Mouse (Mus musculus): ENCODE data around the gene Rtl10. TPM values are rescaled to one million over a fixed set of nuclear protein-coding genes. Genes with fewer than 3 reads are reported as not detected.

Rtl10 gene
- polyA plus RNA-seq (2021; fragmentation: Nextera tagmentation): 2.5 and 2.6 TPM in 2 replicates
- long read RNA-seq, experiment 1: 0 reads
- long read RNA-seq, experiment 2: 0 reads

DNA sequence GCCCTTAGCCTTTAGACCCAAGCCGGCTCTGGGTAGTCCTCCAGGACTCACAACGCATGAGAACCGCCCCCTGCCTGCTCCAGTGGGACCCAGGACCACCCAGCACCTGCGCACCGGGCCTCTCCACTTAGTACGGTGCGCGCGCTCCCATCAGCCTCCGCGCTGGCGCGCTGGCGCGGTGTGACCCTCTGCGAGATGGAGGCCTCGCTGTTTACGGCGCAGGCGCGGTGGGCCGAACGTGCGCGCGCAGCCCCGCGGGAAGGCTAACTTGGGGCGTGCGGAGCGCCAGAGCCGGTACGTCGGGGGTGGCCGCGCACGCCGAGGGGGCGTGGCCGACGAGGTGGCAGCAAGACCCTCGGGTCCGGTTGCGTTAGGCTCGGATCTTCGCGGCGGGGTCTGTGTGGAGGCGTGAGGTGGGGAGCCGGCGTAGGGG is at the start of gene Rtl10, which contains the start of gene Gnb1l:
Gene Rtl10 (plus strand): TSS at position 344 of the 433 bp plus-strand sequence.
Gene Gnb1l (plus strand): TSS at position 156 of the 433 bp plus-strand sequence.

Other genes with a start within 250 kb of the Rtl10 start
- gene Gm49776, start 240.6 kb upstream of the Rtl10 start, polyA plus RNA-seq (2021; fragmentation: Nextera tagmentation): not detected in 2 replicates
- 5.2 and 8.8 TPM in 2 replicates for gene Dgcr8, start 209.7 kb upstream of the Rtl10 start, polyA plus RNA-seq (2021; fragmentation: Nextera tagmentation)
- gene Tango2, start 150.8 kb upstream of the Rtl10 start, polyA plus RNA-seq (2021; fragmentation: Nextera tagmentation): 124 and 138 TPM in 2 replicates
- gene Arvcf, start 150.7 kb upstream of the Rtl10 start, polyA plus RNA-seq (2021; fragmentation: Nextera tagmentation): 7.9 and 8.8 TPM in 2 replicates
- gene Txnrd2, start 72.5 kb upstream of the Rtl10 start, polyA plus RNA-seq (2021; fragmentation: Nextera tagmentation): 38.2 and 40.0 TPM in 2 replicates
- gene Comt, start 72.0 kb upstream of the Rtl10 start, polyA plus RNA-seq (2021; fragmentation: Nextera tagmentation): 144 and 150 TPM in 2 replicates
- 9.8 and 10.5 TPM in 2 replicates for gene Gnb1l, start 188 bp upstream of the Rtl10 start, polyA plus RNA-seq (2021; fragmentation: Nextera tagmentation)
- gene Tbx1, start 91.8 kb downstream of the Rtl10 start, polyA plus RNA-seq (2021; fragmentation: Nextera tagmentation): 0.78 and 1.8 TPM in 2 replicates
- 0.34 and 0.36 TPM in 2 replicates for gene Gp1bb, start 123.5 kb downstream of the Rtl10 start, polyA plus RNA-seq (2021; fragmentation: Nextera tagmentation)
- 29.1 and 41.2 TPM in 2 replicates for gene Gm49601, start 127.5 kb downstream of the Rtl10 start, polyA plus RNA-seq (2021; fragmentation: Nextera tagmentation)
- 64.3 and 86.6 TPM in 2 replicates for gene Sept5, start 131.1 kb downstream of the Rtl10 start, polyA plus RNA-seq (2021; fragmentation: Nextera tagmentation)